Mouse (Mus musculus) T-helper 1 cell (primary cell): ENCODE results near the gene Gm10770.
"Not testable (repeated sequence)": the region's sequence is repeated elsewhere in the genome, so short reads cannot be mapped to it uniquely, and the experiment has no call there.

Experiments
- in situ Hi-C: fragments of 300-600 bp; cut with MboI, MseI; formaldehyde crosslinking; loops from one replicate; pipeline ENCODE4 v1.15.1; 2025; ENCODE audit warnings: high pct_unique_total_duplicates

Gm10770 gene

DNA sequence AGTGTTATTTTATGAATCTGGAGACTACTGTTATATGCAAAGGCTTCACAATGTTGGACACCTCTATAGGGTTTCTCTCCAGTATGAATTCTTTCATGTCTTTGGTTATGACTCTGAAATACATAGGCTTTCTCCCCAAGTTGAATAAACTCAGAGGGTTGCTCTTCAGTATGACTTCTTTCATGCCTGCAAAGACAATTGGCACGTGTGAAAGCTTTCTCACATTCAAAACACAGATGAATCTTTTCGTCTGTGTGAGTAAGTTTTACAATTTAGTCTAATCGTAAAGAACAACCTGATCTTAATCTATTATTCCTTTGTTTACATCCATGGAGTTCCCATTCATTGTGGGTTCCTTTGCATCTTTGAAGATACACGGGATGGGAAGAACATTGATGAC lies at the start of gene Gm10770:
Gm10770 (minus strand) TSS at position 101 of the 400 bp plus-strand sequence.
- in situ Hi-C loops = loop anchor here (10.0 kb wide), 1 partner anchor 265 kb away; no protein-coding TSS in a partner anchor

DNA sequence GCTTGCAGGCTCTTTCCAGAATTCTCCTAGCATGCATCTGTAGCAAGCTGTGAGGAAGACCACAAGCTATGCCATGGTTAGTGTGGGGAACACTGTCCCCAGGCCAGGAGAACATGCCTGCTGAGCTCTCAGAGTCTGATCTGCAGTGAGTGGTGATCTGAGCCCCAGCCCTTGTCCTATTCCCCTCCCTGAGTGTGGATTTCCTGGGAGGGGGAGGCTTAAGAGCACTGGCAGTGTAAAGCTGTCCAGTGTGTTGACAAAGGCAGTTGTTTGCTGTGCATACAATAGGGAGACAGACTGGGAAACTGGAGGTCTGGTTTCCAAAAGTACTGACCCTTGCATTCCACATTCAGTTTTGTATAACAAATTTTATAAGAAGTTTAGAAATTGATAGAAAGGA lies 43.8 kb upstream of the Gm10770 start:
- in situ Hi-C loops = not testable (repeated sequence)

DNA sequence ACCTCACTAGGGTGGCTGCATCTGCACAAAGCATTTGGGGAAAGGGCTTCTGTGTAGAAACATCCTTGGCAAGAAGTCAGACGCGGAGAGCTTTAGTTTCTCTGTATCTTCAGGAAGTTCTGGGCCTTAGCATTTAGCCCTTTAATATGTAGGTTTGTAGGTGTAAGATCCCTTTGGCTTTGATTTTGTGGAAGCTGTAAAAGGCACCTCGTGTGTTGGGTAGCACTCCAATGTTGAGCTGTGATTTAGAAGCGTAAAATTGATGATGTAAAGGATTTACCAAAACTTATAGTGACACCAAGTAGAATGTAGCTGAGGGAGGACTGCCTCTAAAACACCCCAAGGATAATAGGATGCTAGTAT lies 38.9 kb upstream of the Gm10770 start:
- in situ Hi-C loops = not testable (repeated sequence)

DNA sequence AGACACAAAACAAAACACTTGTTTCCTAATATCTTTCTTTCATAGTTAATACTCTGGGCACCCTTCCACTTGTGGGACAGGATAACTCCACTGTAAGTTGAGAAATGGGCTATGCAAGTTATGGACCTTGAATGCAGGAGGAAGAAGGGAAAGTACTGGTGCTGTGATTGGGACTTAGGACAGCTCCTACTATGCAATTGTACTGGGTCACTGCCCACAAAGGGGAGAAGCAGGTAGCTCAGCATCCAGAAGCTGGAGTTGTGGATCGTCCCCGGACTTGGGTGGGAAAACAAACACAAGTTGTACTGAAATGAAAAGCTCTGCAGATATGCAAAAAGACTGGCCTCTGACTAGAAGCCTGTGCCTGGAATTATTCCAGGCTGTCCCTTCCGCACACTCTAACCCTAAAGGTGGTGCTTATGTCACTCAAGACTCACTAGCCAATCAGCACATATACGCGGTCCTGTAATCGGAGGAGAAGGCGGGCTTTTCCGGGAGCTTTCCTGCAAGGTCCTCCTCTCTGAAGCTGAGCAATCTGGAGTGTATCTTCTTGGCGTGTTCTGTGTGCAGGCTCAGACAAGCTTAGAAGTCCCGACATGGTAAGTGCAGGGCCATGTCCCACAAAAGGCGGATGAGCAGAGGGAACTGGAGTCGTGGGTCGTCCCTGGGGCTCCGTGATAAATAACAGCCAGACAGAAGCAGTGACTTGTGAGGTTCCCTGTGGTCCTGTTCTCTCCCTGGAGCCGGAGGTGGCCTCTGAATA lies 38.3 kb upstream of the Gm10770 start, which contains the start of gene Zfp937:
Zfp937 (plus strand) TSS at position 474 of the 763 bp plus-strand sequence.
- in situ Hi-C loops = not testable (repeated sequence)

- in situ Hi-C loops = not testable (repeated sequence)
These were observed 2.1 kb upstream of the Gm10770 start, which contains the start of gene Gm14139 for GRCm38 (mm10) chr2:150181570-150181999. Gm14139 (plus strand) TSS chr2:150181755.

- in situ Hi-C loops = not testable (repeated sequence)
These were observed 1.6 kb upstream of the Gm10770 start for GRCm38 (mm10) chr2:150181046-150181445.

DNA sequence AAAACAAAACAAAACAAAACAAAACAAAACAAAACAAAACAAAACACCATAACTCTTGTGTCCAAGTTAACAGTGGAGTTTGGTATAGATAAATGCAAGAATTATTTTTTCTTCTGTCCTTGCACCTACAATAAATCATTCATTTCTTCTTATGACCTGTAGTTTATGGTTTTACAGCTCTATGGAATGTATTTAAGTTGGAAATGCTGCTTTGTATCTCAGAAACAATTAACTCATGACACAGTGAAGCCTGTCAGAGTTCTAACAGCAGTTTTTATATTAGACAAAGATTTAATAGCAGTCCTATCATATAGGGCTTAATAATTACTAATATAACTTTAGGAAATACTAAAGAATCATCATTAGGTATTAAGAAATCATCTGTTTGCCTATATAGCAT lies 5.6 kb downstream of the Gm10770 start:
- in situ Hi-C loops = loop anchor here (10.0 kb wide), 1 partner anchor 259 kb away; no protein-coding TSS in a partner anchor

GRCm38 (mm10) chr2:150166703-150167102 lies 12.8 kb downstream of the Gm10770 start:
- in situ Hi-C loops = no loop called here

DNA sequence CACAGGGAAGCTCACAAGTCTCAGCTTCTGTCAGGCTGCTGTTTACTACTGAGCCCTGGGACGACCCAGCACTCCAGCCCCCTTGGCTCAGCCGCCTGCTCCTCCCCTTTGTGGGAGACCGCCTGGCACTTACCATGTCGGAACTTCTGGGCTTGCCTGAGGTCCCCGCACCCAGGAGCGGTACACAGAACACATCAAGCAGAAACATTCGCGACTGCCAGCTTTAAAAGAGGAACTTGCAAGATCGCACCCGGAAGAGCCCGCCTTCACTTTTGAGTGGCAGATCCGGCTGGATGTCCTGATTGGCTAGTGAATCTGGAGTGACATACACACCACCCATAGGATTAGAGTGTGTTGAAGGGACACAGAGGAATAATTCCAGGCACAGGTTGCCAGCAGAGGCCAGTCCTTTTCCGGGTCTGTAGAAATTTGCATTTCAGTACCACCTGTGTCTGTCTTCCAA lies 43.0 kb downstream of the Gm10770 start, which contains the start of gene Zfp120:
Zfp120 (minus strand) TSS at position 274 of the 463 bp plus-strand sequence.
- in situ Hi-C loops = loop anchor here (10.0 to 25.0 kb wide), 3 partner anchors 428 to 876 kb away; no protein-coding TSS in a partner anchor

GRCm38 (mm10) chr2:150132773-150133172 lies 46.7 kb downstream of the Gm10770 start:
- in situ Hi-C loops = loop anchor here (10.0 to 25.0 kb wide), 3 partner anchors 432 to 880 kb away; no protein-coding TSS in a partner anchor

DNA sequence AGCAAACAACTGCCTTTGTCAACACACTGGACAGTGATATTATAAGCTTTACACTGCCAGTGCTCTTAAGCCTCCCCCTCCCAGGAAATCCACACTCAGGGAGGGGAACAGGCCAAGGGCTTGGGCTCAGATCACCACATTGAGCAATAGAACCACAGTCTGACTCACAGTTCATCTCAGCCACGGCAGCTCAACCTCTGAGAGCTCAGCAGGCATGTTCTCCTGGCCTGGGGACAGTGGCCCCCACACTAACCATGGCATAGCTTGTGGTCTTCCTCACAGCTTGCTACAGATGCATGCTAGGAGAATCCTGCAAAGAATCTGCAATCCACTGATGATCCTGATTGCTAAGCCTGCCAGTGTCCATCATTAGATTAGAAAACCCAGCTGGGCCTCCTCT lies 47.5 kb downstream of the Gm10770 start:
- in situ Hi-C loops = loop anchor here (10.0 to 25.0 kb wide), 3 partner anchors 433 to 880 kb away; no protein-coding TSS in a partner anchor
